Mouse (Mus musculus) adrenal gland, postnatal 36 days (tissue): ENCODE results near the gene Gnb1l. TPM values are rescaled to one million over a fixed set of nuclear protein-coding genes. Genes with fewer than 3 reads are reported as not detected.

Experiments used
- DNase-seq, 2 experiments: peaks; one replicate each; pipeline ENCODE4 v3.0.0; 2021; ENCODE audit warnings: mixed read lengths in 1 of 2
- total RNA-seq, 2 experiments: library from RNA; stranded (reverse); gene quantifications; 2 replicates each; pipeline ENCODE4 v1.2.3; 2021

The Gnb1l gene
- total RNA-seq, 2 experiments from 2014 or later, result 4.9 to 5.9 TPM

- DNase-seq, result no peak
Measured at GRCm38 (mm10) chr16:18547891-18548290, 49.4 kb downstream of the Gnb1l start.

GRCm38 (mm10) chr16:18551604-18552003 is 53.1 kb downstream of the Gnb1l start:
- no peak for DNase-seq

DNA sequence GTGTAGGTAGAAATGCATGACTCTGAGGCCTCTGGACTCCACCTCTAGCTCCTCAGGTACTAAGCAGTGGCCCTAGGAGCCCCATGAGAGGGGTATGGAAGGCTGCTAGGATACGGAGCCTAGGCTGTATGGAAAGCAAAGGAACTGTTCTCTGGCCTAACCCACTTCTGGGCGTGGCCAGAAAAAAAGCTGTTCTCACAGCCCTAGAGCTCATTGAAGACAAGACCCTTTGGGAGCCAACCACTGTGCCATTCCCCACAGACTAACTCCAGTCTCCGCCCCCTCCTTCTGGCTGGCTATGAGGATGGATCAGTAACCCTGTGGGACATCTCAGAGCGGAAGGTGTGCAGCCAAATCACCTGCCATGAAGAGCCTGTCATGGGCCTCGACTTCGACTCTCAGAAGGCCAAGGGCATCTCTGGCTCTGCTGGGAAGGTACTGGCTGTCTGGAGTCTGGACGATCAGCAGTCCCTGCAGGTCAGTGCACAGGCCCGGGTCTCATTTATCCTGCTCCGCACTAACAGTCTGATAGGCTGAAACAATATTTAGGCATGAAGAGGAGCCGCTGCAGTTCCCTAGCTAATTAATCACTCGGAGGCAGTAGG is 53.7 kb downstream of the Gnb1l start:
- DNase-seq, result no peak

GRCm38 (mm10) chr16:18554721-18555120 is 56.2 kb downstream of the Gnb1l start:
- DNase-seq, result no peak

DNA sequence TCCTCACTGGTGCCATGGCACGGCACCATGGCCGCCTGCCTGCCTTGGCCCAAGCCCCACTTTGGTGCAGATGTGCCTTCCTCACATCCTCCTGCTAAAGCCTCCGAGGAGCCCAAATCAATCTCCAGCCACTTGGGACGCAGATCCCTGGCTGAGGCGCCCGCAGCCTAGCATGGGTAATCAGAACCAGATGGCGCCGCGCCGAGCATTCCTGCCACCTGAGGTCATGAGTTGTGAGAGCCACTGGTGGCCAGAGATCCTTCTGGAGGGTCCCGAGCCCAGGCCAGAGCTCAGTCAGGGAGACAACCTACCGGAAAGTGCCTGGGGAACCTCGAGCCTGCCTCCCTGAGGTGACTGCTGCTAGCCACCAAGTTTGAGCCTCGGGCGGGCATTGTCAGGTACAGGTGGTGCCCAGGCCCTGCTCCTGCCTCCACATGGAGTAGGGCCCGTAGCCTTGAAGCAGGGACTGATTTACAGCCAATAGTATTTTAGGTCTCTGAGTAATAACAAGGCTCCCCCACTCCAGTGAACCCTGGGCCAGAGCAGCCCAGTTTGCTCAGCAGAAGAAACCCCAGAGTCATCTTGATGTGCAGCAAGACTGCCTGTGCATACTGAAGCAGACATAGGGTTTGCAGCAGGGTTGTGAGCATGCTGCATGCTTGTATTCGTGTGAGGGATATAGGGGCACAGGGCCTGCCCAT is 56.9 kb downstream of the Gnb1l start:
- DNase-seq, result no peak

- no peak for DNase-seq
Measured at GRCm38 (mm10) chr16:18556461-18556860, 57.9 kb downstream of the Gnb1l start.

DNA sequence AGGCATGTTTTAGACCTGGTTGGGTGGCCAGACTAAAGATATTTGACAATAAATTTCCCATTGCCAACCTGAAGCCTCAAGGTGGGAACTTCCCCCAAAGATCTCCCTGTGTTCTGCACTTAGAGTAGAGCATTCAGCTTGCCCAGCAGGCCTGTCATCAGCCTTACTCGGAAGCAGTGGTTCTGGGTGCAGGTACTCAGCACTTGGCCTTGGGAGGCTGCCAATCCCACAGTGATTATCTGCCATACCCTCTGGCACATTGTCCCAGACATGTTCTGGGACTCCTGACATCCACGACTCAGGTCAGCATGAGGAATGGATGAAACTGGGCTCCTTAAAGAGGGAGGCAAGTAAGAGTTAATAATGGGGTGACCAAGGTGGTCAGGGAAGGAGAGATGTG is 66.0 kb downstream of the Gnb1l start:
- DNase-seq, result no peak

GRCm38 (mm10) chr16:18568599-18568998 is 70.1 kb downstream of the Gnb1l start:
- DNase-seq, result no peak

- DNase-seq, result peak; percentile 52 to 64
Measured at GRCm38 (mm10) chr16:18574196-18574595, 75.7 kb downstream of the Gnb1l start.

- DNase-seq, result no peak
Measured at GRCm38 (mm10) chr16:18577071-18577470, 78.6 kb downstream of the Gnb1l start.

GRCm38 (mm10) chr16:18577599-18578160 is 79.2 kb downstream of the Gnb1l start:
- DNase-seq, result no peak

GRCm38 (mm10) chr16:18580389-18580788 is 81.9 kb downstream of the Gnb1l start:
- no peak for DNase-seq

GRCm38 (mm10) chr16:18581050-18581622 is 82.6 kb downstream of the Gnb1l start:
- DNase-seq, result no peak

GRCm38 (mm10) chr16:18581623-18582205 is 83.2 kb downstream of the Gnb1l start:
- DNase-seq, result peak in 1 of 2 experiments; percentile 51

DNA sequence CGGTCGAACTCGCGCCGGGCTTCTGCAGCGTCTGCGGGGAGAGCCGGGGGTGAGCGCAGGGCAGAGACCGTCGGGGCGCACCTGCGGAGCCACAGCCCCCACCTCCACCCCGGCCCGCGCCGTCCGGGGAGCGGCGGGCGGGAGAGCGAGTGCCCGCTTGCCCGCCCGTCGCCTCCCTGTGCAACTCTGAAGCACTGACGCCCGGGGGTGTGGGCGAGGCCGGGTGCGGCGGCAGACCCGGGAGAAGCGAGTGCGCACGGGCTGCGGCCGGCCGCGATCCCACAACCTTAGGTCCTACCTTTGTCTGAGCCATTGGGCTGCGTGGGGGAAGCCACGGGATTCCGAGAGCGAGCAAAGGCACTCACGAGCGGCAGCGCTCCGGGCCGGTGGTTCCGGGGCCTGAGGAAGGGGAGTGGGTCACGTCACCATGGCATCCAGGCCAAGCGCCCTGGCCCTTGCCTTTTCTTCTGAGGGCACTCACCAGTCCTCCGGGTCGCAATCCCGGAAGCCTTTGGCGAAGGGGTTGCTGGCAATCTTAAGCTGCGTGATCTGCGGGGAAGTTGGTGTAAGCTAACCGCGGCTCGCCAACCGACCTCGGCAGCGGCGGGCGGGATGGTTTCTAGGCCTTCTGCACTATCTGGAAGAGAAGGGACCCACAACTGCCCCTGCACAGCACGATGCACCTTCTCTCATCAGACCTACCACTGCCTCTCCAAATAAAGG is 84.1 kb downstream of the Gnb1l start:
- DNase-seq, result no peak

DNA sequence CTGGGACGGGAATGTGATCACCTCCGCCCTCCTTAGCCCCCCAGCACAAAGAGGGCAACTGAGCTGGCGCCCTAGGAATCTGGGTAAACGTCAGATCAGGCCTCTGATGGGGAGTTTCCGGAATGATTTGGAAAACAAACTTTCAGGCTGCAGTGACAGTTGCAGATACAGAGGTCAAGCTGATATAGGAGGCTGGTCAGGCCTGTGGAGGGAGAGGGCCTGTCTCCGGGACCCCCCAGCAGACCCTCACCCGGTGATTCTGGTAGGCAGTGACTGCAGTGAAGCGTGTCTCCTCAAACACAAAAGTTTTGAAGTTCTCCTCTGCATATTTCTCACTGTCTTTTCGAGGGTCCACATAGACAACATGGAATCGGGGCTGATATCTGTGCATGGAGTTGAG is 84.7 kb downstream of the Gnb1l start:
- no peak for DNase-seq

GRCm38 (mm10) chr16:18583673-18584357 is 85.3 kb downstream of the Gnb1l start:
- DNase-seq, result no peak

DNA sequence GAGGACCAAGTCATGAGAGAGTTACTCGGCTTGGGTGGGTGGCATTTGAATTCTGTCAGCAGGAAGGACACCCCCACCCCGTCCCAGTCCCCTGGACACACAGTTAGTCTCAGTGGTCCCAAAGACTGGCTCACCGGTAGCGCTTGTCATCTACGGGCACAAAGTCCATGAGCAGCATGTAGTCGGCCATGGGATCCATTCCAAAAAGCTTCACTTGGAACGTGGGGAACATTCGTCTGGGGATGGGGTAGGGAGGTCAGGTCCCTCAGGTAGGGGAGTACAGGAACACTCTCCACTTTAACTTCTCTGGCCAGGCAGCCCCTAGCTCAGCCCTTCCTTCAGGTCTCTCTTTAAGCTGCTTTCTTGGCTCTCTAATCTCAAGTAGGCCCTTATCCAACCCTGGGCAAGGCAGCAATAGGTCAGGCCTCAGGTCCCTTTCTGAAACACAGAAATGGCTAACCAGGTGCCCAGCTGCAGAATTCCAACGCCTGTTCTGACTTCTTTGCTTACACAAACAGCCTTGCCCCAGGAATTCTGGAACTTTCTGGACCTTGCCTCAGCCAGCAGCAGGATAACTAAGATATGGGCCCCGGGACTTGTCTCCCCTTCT is 86.5 kb downstream of the Gnb1l start:
- DNase-seq, result no peak

GRCm38 (mm10) chr16:18585676-18586075 is 87.2 kb downstream of the Gnb1l start:
- DNase-seq, result no peak

GRCm38 (mm10) chr16:18586076-18586905 is 87.8 kb downstream of the Gnb1l start:
- no peak for DNase-seq
